Mouse (Mus musculus) ovary, postnatal 10 days (tissue): Measurements from ENCODE around the gene Olfr1221.
"Not testable (repeated sequence)": the region's sequence is repeated elsewhere in the genome, so short reads cannot be mapped to it uniquely, and the experiment has no call there.

Experiments
- DNase-seq: peaks from one replicate; pipeline ENCODE4 v3.0.0; 2022; ENCODE audit warnings: low spot score

Olfr1221 gene

GRCm38 (mm10) chr2:89117183-89117582, at the start of gene Olfr1221:
TSS of gene Olfr1221 (minus strand) at chr2:89117283.
- DNase-seq: no peak

DNA sequence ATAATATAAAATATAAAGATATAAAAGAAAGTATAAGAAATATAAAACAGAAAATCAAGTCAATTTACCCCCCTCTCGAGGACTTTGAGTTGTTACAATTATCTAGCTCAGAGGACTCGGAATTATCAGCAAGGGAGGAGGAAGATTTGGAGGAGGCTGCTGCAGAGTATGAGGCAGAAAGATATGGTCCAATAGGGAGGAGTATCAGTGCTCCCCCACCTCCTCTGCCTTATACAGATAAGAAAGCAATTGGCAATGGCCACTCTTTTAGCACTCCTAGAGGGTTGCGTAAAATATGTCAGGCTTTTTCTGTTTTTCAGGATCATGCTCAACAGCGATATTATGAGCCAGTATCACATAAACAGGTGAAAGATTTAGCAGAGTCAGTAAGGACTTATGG, 47.6 kb upstream of the Olfr1221 start:
- DNase-seq: not testable (repeated sequence)

DNA sequence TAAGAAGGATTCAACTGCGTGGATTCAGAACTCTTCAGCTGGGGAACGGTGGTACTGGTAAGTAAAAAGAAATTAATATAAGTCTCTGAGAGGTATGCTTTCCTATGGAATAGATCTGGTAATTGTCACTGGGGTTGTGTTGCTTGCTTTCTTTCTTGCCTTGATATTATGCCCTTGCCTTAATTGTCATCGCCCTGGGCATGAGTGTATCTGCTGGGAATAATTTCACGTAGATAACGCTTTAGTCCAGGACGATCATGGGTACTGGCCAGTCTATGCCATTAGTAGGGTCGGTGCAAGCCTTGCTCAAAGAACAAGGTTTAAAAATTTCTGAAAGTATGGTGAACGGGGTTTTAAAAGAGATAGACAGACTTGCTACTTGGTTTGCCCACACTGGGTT, 46.9 kb upstream of the Olfr1221 start, which contains the start of gene Olfr1224-ps1:
Gene Olfr1224-ps1, minus strand, starts transcription at position 101 of the 400 bp plus-strand sequence.
- not testable (repeated sequence) for DNase-seq

DNA sequence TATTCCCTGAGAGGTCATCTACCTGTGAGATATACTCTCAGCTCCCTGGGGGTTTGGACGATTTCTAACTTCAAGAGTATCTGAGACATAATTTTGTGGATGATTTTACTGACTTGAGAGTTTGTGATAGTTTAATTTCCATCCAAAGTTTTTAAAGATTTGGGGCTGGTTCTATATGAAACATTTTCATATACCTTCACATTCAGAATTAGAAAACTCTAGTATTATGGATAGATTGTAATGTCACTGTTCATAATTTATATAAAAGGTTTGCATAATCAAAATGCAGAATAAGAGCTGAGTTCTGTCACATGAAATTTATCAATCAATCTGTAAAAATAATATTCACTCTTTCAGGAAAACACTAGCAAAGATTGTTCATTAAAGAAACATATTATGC, 34.4 kb upstream of the Olfr1221 start, which contains the start of gene Olfr1223:
Gene Olfr1223, minus strand, starts transcription at position 101 of the 400 bp plus-strand sequence.
- DNase-seq: no peak

GRCm38 (mm10) chr2:89132954-89133353, 15.9 kb upstream of the Olfr1221 start, which contains the start of gene Olfr1222:
TSS of gene Olfr1222 (minus strand) at chr2:89133054.
- no peak for DNase-seq

DNA sequence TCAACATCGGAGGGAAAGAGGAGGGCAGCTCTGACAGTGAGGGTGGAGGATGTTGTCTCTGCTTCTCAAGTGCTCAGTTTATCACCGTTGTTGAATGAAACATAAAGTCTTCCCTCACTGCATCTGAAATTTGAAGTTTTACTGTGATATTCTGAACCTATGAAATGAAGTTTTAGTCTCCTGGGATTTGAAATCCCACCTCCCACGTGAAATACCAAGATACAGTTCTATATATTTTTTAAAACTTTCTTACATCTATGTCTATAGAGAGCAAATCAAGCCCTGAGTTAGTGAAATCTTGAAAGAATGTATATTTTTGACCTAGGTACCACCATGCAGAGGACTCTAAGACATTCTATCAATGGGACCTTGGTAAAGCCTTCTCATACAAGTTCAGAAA, 10.3 kb downstream of the Olfr1221 start, which contains the start of gene Olfr1220:
Gene Olfr1220, minus strand, starts transcription at position 101 of the 400 bp plus-strand sequence.
- no peak for DNase-seq

DNA sequence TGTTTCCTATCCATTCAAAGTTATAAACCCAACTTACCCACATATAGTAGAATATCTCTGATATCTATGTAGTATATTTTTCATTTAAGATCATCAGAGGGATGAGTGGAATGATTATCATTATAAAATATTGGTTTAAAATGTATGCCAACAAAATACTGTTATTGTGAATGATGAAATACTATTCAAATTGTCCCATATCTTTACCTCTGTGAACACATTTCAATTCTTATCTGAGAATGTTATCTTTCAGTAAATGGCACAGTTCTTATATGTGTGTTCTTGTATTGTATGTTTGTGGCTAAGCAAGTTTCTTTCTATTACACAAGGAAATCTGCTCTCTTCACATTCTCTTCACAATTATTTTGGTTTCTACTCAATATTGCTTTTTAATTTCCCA, 11.4 kb downstream of the Olfr1221 start:
- DNase-seq: no peak

- DNase-seq: no peak
Observed at GRCm38 (mm10) chr2:89093848-89094247, 23.2 kb downstream of the Olfr1221 start.

- DNase-seq: no peak
Observed at GRCm38 (mm10) chr2:89083413-89083812, 33.7 kb downstream of the Olfr1221 start, which contains the start of gene Olfr1219. TSS of gene Olfr1219 (minus strand) at chr2:89083513.

GRCm38 (mm10) chr2:89081487-89081886, 35.6 kb downstream of the Olfr1221 start:
- DNase-seq: no peak

DNA sequence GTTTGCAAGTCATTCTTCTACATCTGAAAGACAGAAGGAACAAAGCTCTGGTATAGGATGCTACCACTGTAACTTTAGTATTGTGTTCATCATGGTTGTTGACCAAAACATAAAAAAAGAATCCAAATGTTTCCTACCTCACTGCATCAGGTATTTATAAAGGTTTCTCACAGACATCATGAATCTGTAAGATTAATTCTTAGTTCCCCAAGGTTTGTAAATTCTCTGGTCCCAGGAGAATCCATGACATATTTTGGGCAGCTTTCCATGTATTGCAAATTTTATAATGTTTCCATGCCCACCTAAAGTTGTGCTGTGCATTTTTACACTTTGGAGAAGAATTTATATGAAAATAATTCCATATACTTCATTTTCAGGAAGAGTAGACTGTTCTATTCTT, 56.0 kb downstream of the Olfr1221 start, which contains the start of gene Olfr1218:
Gene Olfr1218, minus strand, starts transcription at position 101 of the 400 bp plus-strand sequence.
- DNase-seq: no peak
